Mouse (Mus musculus) kidney, postnatal 14 days (tissue): ENCODE results near the gene Sidt2.

Experiments used
- DNase-seq: peaks from one replicate; pipeline ENCODE4 v3.0.0; 2022; ENCODE audit warnings: mixed read lengths

Gene Sidt2

GRCm38 (mm10) chr9:45955107-45955963 is at the start of gene Sidt2:
Sidt2 (minus strand) TSS chr9:45955258.
- peak; percentile 94 for DNase-seq

DNA sequence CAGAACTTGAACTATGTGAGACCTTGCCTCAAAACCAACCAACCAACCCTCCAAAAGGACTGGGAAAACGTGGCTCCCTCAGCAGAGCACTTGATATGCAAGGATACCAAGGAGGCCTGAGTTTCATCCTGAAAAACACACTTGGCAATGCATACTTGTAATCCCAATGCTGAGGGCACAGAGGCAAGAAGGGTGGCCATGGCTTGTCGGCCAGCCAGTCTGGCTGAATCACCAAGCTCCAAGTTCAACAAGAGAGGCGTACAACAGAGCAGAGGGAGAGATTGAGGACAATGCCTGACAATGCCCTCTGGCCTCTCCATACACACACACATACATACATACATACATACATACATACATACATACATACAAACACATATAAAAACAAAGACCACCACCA is 49.5 kb upstream of the Sidt2 start:
- DNase-seq = no peak

DNA sequence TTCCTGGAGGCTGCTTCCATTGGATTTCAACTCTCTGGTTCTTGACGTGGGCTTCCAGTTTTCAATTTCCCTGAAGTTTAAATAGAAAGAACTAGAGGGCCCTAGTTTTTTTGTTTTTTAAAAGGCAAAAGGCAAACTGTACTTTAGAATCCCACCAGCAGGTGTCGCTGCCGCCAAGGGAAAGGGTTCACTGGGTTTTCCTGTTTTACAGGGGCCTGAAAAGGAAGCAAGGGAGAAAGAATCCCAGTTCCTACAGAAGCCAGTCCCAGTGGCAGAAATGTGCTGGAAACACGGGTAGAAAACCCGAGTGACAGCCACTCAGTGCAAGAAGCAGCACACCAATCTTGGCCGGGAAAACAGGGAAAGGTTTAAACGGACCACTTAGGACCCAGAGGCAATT is 48.7 kb upstream of the Sidt2 start:
- DNase-seq = peak; percentile 80

DNA sequence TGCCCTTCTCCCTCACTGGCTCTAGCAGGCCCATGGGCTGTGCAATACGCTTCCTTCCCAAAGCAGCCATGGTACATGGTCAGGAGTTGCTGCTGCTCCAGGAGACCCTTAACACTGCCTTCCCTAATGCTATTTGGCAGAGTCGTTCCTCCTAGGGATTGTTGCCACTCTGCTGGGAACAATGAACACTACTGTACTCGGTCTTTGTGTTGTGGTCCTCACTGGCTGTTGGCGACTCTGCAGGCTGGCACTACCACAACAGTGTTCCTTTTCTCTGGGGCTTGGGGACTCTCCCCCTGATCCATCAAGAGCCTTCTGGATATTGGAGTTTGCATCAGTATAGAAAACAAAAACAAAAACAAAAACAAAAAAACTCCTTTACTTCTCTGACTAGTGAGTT is 44.0 kb upstream of the Sidt2 start:
- DNase-seq = no peak

- peak; percentile 71 for DNase-seq
Observed at GRCm38 (mm10) chr9:45985229-45985567, 30.1 kb upstream of the Sidt2 start.

DNA sequence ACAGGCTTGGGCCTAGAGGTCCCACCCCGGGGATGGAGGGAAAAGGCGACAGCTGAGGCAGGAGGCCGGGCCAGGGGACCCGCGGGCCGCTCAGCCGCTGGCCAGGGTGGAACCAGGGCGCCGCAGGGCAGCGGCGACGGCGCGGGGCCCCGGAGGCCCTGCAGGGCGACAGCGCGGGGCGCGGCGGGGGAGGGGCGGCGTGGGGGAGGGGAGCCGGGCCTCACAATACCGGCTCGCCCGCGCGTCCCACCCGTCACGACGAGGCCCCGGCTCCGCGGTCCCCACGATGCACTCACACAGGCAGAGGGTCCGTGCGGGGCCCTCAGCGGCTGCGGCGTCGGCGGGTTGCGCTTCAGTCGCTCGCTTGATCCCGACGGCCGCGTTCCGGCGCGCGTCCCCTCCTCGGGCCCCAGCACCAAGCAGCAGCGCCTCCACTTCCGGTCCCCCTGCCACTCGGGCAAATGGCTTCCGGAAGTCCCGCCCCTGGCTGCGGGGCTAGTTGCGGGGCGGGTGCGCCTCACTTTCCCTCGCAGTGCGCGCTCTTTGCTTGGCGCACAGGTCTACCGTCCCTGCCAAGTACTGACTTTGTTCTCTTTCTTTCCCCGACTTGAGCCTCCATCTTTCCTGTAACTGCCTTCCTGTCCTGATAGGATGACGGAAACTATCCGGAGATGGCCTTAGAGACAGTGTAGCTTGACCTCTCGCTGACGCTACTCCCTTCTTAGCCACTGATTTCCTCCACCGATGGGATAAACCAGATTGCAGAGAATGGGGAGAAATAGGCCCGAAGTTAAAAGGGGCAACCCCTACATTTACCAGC is 29.6 kb upstream of the Sidt2 start:
- DNase-seq = peak; percentile 92

DNA sequence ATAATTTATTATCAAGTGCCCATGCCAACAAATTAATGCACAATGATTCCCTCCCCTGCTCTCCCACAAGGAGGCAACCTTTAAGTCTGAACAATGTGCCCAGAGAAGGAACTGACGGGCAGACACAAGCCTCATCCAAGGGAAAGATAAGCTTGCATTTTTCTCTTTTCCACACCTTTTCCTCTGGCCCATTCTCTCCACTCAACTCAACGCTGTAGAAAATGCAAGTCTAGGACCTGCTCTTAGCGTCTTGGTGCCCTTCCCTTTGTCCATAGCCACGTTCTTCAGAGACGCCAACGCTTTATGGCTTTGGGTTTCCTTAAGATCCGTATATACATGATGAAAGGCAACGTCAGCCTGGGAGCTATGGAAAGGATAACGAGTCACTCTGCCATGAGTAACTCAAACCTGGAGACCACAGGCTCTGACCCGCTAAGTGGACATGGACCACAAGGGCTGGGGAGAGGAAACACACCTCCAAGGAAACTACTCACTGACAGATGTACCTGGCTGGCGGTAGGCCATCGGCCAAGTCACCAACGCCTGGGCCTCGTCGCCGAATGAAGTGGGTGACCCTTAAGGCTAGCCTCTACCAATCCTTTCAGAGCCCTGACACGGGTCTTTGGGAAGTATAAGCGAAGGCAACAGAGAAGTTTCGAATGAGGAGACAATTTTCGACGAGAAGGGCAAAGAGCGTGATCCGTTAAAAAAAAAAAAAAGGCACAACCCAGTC is 28.8 kb upstream of the Sidt2 start:
- DNase-seq = peak; percentile 39

DNA sequence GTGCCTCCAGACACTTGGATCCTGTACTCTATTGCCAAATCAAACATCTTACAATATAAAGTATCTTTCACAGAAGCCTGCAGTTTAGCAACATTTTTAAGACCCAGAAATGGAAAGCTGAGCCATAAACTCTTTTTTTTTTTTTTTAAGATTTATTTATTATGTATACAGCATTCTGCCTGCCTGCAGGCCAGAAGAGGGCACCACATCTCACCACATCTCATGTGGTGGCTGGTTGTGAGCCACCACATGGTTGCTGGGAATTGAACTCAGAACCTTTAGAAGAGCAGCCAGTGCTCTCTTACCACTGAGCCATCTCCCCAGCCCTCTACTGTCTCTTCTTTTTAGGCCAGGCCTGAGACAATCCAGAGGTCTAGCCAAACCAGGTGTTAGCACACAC is 26.3 kb upstream of the Sidt2 start:
- DNase-seq = no peak

DNA sequence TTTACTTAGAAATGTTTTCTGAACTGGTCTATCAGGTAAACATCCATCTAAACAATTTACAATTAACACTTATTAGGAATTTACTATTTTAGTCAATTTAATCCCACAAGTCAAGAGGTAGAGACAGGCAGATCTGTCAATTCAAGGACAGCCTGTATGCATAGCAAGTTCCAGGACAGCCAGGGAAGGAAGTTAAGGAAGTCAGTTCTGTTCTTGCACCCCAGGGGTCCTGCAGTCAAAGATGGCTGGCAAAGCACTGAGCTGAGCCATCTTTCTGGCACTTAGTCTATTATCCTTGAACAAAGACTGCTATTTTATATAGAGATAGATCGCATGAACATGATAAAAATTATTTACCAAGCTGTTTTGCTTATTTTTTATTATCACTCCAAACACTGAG is 25.6 kb upstream of the Sidt2 start:
- no peak for DNase-seq

DNA sequence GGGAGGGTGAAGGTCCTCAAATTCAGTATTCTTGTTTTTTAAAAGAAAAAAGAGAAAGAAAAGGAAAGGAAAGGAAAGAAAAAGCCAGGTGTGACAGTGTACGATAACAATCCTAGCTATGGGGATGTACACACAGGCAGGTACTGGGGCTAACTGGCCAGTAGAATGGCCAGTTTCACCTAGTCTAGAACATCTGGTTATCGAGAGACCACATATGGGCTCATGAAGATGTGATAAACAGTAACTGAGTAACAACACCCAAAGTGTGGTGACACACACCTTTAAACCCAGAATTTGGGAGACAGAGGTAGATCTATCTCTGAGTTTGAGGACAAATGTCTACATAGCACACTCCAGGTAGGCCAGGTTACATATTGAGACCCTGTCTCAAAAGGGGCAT is 24.7 kb upstream of the Sidt2 start:
- DNase-seq = no peak

DNA sequence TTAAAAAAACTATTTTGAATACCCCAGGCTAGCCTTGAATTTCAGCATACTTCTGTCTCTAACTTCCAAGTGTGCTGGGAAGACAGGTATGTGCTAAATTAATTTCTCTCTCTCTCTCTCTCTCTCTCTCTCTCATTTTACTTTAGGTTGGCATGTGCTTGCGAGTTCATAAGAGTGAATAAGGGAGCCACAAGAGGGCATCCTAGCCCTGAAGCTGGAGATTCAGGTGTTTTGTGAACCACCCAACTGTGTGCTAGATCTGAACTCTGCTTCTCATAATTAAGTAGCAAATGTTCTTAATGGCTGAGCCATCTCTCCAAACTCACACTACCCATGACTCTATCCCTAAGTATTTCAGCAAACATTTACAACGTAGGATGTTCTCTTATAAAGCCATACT is 21.8 kb upstream of the Sidt2 start:
- DNase-seq = no peak

- no peak for DNase-seq
Observed at GRCm38 (mm10) chr9:45963577-45963976, 8.5 kb upstream of the Sidt2 start.

DNA sequence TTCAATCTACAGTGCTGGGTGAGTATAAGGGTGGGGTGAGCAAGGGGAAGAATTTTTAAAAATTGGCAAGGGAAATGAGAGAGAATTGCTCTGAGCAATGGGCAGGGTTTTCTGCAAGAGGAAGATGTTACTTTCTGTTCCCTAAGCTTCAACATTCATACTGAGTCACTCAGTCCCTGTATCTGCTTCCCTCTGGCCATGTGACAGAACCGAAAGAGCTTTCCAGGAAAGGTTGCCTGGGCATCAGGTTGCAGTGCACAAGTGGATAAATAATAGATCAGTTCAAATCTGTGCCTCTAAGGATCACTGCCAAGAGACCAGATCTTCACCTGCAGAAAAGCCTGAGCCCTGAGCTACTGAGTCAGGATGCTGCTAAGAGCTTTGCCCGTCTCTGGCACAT is 6.8 kb upstream of the Sidt2 start:
- no peak for DNase-seq

GRCm38 (mm10) chr9:45959661-45960060 is 4.6 kb upstream of the Sidt2 start:
- DNase-seq = no peak

DNA sequence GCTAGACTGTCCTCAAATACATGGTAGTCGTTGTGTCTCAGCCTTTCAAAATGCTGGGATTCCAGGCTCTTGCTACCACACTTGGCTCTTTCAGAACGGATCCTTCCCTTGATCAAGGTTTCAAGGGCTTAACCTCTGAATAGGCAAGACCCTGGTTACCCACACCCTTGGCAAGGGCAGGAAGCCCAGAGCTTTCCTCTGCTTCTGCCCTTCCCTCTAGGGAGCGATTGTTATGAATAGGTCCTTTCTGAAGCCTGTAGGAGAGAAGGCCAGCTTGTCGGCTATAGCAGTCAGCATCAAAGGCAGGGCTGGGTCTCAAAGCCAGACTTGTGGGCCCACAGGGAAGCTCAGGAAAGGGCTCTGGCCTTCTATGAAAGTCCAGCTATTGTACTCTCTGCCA is 3.8 kb upstream of the Sidt2 start:
- DNase-seq = no peak

GRCm38 (mm10) chr9:45958023-45958670 is 3.1 kb upstream of the Sidt2 start:
- peak; percentile 53 for DNase-seq

DNA sequence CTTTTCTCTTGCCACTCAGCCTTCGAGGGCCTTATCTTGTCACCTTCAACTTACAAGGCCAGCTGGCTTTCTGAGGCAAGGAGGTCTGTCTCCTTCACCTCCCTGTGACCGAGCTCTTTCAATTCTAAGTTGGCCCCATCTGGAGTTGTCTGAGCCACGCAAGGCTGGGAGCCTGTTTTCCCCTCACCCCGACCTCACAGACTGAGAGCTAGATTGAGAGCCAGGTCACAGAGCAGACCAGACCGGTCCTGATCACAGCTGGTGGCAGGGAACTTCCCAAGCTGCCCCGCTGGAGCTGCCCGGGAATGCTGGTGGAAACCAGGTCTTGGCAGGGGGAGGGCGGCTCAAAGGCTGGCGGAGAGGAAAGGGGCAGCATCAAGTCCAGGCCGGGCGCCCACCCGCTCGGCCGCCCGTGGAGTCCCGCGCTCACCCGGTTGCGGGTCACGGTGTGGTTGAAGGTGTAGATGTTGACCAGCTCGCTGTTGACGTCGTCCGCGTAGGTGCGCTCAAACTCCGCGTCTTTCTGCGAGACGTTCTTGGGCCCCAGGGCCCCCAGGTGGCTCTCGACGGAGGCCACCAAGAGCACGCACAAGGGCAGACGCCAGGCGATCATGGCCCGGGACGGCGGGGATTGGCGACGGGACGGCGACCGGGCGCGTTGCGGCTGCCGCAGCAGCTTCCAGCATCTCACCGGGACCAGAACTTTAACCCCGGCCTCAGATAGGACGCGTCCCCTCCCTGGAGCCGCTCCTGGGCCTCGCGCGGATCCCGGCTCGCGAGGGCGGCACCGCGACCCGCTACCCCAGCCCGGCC is 558 bp downstream of the Sidt2 start:
- peak; percentile 72 for DNase-seq

- no peak for DNase-seq
Observed at GRCm38 (mm10) chr9:45953511-45954293, 1.4 kb downstream of the Sidt2 start.

DNA sequence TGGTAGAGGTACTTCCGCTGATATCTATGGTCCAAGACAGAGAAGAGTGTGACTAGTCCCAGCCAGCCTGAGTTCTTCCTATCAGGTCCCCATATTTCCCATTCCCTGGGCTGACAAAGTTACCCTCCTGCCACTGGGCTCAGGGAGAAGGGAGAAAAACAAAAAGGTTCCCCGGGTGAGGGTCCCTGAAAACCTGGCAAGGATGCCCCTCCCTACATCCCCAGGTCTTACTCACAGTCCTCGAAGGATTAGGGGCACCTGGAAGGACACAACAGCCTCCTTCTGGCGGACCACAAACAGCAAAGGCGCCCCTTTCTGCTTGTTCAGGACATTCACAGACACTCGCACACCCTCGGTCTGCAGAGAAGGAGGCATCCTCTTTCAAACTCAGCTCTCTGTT is 2.2 kb downstream of the Sidt2 start:
- DNase-seq = no peak

- DNase-seq = no peak
Observed at GRCm38 (mm10) chr9:45952057-45952456, 3.0 kb downstream of the Sidt2 start.

DNA sequence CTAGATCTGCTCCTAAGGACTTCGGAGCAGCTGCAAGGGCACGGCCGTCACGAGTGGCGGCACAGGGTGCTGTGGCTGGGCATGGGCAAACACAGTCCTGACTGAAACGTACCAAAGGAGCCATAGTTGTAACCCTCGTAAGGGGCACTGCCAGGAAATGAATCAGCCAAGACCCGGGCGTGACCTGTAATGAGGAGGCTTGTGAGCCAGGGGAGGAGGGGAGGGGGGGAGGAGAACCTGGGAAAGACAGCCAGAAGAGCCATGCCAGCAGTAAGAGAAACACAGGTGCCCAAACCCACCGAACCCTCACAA is 8.2 kb downstream of the Sidt2 start:
- DNase-seq = no peak
